Mouse (Mus musculus) heart, embryonic 16.5 days (tissue): ENCODE results near the gene Hmgb3. TPM values are rescaled to one million over a fixed set of nuclear protein-coding genes. Genes with fewer than 3 reads are reported as not detected.

Experiments used
- ATAC-seq: fragments of 200-750 bp; cut with Nextera tagmentation; replicated peaks from 2 replicates; pipeline ENCODE4 v1.8.0; 2017; ENCODE audit warnings: moderate number of reproducible peaks; ENCODE audit not compliant: insufficient read depth, low FRiP score; ENCODE audit errors: extremely low read depth
- H3K27ac ChIP-seq: fragments of 300-500 bp; sonication (generic); 2 replicates; pipeline ENCODE4 v1.5.1; 2014; ENCODE audit warnings: mild to moderate bottlenecking, low read length, control low read depth, moderate library complexity
- H3K27me3 ChIP-seq: fragments of 300-500 bp; sonication (generic); 2 replicates; pipeline ENCODE4 v1.6.1; 2014; ENCODE audit warnings: low read length, mixed read lengths; ENCODE audit not compliant: control insufficient read depth, insufficient read depth
- H3K36me3 ChIP-seq: fragments of 300-500 bp; sonication (generic); 2 replicates; pipeline ENCODE4 v1.6.1; 2014; ENCODE audit not compliant: control insufficient read depth, insufficient read depth
- H3K4me1 ChIP-seq: fragments of 300-500 bp; sonication (generic); 2 replicates; pipeline ENCODE4 v1.6.1; 2014; ENCODE audit warnings: low read length, mixed read lengths; ENCODE audit not compliant: control insufficient read depth, insufficient read depth
- H3K4me2 ChIP-seq: fragments of 300-500 bp; sonication (generic); 2 replicates; pipeline ENCODE4 v1.6.1; 2014; ENCODE audit warnings: low read depth, mild to moderate bottlenecking, control low read depth, low read length
- H3K4me3 ChIP-seq: fragments of 300-500 bp; sonication (generic); 2 replicates; pipeline ENCODE4 v1.5.1; 2014; ENCODE audit warnings: mild to moderate bottlenecking, control low read depth, low read length
- H3K9ac ChIP-seq: fragments of 300-500 bp; sonication (generic); 2 replicates; pipeline ENCODE4 v1.6.1; 2014; ENCODE audit warnings: low read length, control low read depth
- H3K9me3 ChIP-seq: fragments of 300-500 bp; sonication (generic); replicated peaks from 2 replicates; pipeline ENCODE4 v1.6.1; 2016; ENCODE audit warnings: low read length; ENCODE audit not compliant: control insufficient read depth
- WGBS: fragments of 180-500 bp; shearing (Covaris S2); extraction: QIAGEN DNeasy Blood & Tissue Kit; methylation state at CpG from one replicate; pipeline ENCODE4 v1.1.7; 2014; 5-methylcytosine and 5-hydroxymethylcytosine counted together
- microRNA-seq: library from miRNA; unstranded; fragments of <30 nt; microRNA quantifications from one replicate; pipeline ENCODE4, GENCODE M21; 2017
- polyA plus RNA-seq: library from polyadenylated mRNA; unstranded; fragments of >200 nt; fragmentation: Nextera tagmentation; extraction: Ambion mirVana; gene quantifications from 2 replicates; pipeline ENCODE4 v1.2.1, GENCODE M21; 2015

The Hmgb3 gene
- polyA plus RNA-seq, 1 experiment from 2014 or later, result 152 TPM

DNA sequence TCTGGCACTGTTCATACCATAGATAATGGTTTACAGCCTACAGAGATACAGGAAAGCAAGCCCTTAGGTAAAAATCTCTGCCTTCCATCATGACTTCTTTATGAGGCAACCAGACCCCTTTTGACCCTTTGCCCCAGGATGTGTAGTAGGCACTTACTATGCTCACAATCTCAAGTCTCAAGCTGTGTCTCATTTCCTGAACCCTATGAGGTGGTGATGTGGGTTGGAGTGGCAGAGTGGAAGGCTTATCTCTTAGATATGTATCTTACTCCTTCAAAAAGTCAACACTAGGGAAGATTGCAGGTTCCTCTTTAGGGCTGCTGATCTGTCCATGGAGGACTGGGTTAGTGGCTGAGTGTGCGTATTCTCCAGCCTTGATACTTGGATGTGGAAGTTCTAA lies 5.1 kb downstream of the Hmgb3 start:
- Histone ChIP-seq H3K9me3 (no peaks in the 10 kb centered on the region), H3K4me3 (no peak overlapping the region), H3K36me3 (peaks cover 7% of the 10 kb centered on the region; the same call in 1 of the 2 replicates), H3K27ac (no peak overlapping the region), H3K4me2 (no peak overlapping the region), H3K4me1 (no peaks in the 10 kb centered on the region), H3K9ac (no peak overlapping the region), H3K27me3 (no peaks in the 10 kb centered on the region)
- WGBS, result 88% methylated on average over 1 of the region's 1 CpGs
- ATAC-seq, result no peak

DNA sequence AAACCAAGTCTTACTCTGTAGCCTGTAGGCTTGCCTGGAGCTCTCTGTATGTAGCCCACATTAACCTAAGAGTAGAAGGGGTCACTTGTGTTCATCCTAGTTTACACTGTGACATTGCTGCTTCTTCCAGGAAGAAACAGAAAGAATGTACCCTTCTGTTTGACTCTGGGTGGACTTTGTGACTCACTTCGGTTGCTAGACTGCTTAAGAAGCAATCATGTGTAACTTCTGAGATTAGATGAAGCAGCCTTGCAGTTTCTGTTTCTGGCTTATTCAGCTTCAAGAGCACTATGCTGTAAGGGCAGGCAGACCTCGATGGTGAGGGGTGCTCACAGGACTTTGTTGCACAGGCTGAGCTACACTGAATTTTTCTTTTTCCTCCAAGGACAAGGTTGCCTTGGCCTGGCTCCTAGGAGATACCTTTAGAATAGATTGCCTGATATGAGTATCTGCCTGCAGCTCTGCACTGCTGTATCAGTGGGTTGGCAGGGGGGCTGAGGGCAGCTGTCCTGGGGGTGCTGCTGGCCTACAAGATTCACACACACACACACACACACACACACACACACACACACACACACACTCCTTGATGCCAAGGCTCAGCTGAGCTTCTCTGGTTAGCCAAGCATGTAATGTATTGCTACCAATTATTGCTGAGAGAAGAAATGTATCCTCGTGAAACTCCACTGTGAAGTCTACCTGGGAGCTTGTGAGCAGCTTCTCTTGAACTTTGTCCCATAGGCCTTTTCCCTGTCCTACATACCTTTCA lies 17.6 kb downstream of the Hmgb3 start:
- WGBS, result 57% methylated on average over 3 of the region's 3 CpGs

DNA sequence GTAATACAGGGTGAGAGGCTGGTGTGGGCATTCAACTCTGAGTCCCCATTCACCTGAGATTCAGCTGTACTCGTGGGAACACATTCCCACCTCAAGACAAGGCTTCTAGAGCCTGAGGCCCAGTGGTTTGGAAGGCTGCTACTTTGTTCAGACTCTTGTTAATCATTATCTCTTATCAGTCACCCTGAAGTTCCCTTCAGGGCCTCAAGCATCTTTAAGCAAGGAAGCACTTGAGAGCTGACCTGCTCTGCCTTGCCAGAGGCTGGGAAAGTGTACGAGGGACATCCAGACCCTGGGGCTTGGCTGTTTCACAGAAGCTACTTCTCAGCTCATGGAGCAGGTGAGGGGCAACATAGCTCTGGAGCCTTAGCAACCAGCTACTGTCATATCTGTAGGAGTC lies 19.8 kb downstream of the Hmgb3 start:
- H3K4me1 ChIP-seq, result no peaks in the 10 kb centered on the region
- H3K4me2 ChIP-seq, result no peak overlapping the region
- WGBS, result 27% methylated on average over 2 of the region's 2 CpGs
- H3K9ac ChIP-seq, result no peak overlapping the region
- H3K9me3 ChIP-seq, result no peaks in the 10 kb centered on the region
- no peak for ATAC-seq
- H3K36me3 ChIP-seq, result no peaks in the 10 kb centered on the region
- H3K4me3 ChIP-seq, result no peak overlapping the region
- no peaks in the 10 kb centered on the region for H3K27me3 ChIP-seq
- no peak overlapping the region for H3K27ac ChIP-seq

More for the DNA sequence above, 17.6 kb downstream of the Hmgb3 start:
- no peaks in the 10 kb centered on the region for H3K27me3 ChIP-seq
- ATAC-seq, result no peak
- H3K4me1 ChIP-seq, result no peaks in the 10 kb centered on the region
- H3K4me3 ChIP-seq, result no peak overlapping the region
- H3K9ac ChIP-seq, result no peak overlapping the region
- no peak overlapping the region for H3K27ac ChIP-seq
- H3K36me3 ChIP-seq, result no peaks in the 10 kb centered on the region
- H3K9me3 ChIP-seq, result no peaks in the 10 kb centered on the region
- no peak overlapping the region for H3K4me2 ChIP-seq

DNA sequence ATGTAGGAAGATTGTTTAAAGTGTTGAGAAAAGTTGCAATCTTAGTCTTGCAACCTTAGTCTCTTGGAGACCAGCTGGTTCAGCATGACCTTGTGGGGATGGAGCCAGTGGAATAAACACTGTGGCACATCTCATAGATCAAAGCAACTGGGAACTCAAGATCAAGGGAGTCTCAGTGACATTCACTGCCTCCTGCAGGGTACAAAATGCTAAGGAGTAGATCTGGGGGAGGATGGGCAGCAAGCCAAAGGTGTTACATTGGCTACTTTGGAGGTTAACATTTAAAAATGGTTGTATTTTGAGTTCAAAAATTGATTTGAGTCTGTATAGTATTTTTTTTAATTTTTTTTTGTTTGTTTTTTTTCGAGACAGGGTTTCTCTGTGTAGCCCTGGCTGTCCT lies 33.5 kb downstream of the Hmgb3 start:
- Histone ChIP-seq H3K4me1 (no peaks in the 10 kb centered on the region), H3K36me3 (no peaks in the 10 kb centered on the region), H3K4me2 (no peak overlapping the region), H3K9me3 (no peaks in the 10 kb centered on the region), H3K27ac (no peak overlapping the region), H3K9ac (no peak overlapping the region), H3K4me3 (no peak overlapping the region), H3K27me3 (no peaks in the 10 kb centered on the region)
- 65% methylated on average over 1 of the region's 1 CpGs for WGBS
- no peak for ATAC-seq

DNA sequence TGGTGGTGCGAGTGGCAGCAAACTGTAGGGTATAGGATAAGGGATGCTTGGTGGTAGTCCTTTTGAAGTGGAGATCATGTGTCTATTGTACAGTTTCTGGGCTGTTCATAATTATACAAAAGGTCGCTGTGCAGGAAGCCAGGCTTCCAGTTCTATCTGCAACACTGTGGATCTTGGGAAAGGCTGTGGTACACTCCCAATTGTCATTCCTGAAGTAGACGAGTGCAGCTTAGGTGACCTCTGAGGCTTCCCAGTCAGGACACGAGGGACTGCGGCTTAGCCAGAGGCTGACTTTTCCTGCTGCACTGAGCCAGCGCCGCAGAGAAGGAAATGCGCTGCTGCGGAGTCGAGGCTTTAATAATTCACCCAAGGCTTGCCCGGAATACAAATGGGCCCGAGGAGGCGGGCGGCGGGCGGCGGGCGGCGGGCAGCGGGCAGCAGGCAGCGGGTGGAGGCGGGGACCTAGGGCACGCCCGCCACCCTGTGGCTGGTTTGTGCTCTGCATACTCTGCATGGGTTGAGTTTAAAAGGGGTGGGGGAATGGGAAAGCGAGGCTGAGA lies 45.4 kb downstream of the Hmgb3 start:
- H3K9ac ChIP-seq, result 0 out of 2 replicates have a peak overlapping the region, but pooled peaks have one; percentile 30
- ATAC-seq, result no peak
- WGBS, result 16% methylated on average over 25 of the region's 25 CpGs

More for the DNA sequence above, 45.4 kb downstream of the Hmgb3 start:
- H3K4me1 ChIP-seq, result no peaks in the 10 kb centered on the region
- H3K4me2 ChIP-seq, result peak overlapping the region; percentile 63
- no peak overlapping the region for H3K27ac ChIP-seq
- H3K9me3 ChIP-seq, result no peaks in the 10 kb centered on the region
- no peaks in the 10 kb centered on the region for H3K36me3 ChIP-seq
- H3K4me3 ChIP-seq, result peak overlapping the region; percentile 38
- peaks cover 5% of the 10 kb centered on the region for H3K27me3 ChIP-seq

Small RNAs within 50 kb of the gene (microRNA-seq; reads per million reads assigned to microRNA genes)
- not detected for gene Gm23945

Other genes starting within 250 kb of the Hmgb3 start
- gene Mtmr1, start 191.2 kb upstream of the Hmgb3 start, polyA plus RNA-seq, result 12.8 and 13.6 TPM in 2 replicates
- gene Cd99l2, start 63.1 kb upstream of the Hmgb3 start, polyA plus RNA-seq, result 32.8 and 34.6 TPM in 2 replicates
- gene Gpr50, start 107.7 kb downstream of the Hmgb3 start, polyA plus RNA-seq, result 0.21 and 0.64 TPM in 2 replicates